Mouse (Mus musculus): Measurements from ENCODE around the gene Gpr27. TPM values are rescaled to one million over a fixed set of nuclear protein-coding genes. Genes with fewer than 3 reads are reported as not detected.

The Gpr27 gene
- polyA plus RNA-seq (2016; fragmentation: Nextera tagmentation; extraction: Ambion mirVana), result 1.3 and 1.5 TPM in 2 replicates

GRCm38 (mm10) chr6:99692206-99692915, at the start of gene Gpr27:
Gene Gpr27, plus strand, starts transcription at chr6:99692679.
- Histone ChIP-seq H3K36me3 (replicated peaks) (no peaks in the 10 kb centered on the region), H3K4me3 (peak within 1 kb of the TSS; percentile 81), H3K27me3 (ENCODE audit: poor library complexity, severe bottlenecking) (peaks cover 87% of the 10 kb centered on the region), H3K4me1 (peaks cover 25% of the 10 kb centered on the region), H3K9me3 (no peaks in the 10 kb centered on the region), H3K27ac (peak within 1 kb of the TSS; percentile 88)
- DNase-seq (ENCODE audit: extremely low spot score, low spot score), result peak; percentile 49
- 1% methylated on average over 102 of the region's 112 CpGs for whole genome bisulfite sequencing

DNA sequence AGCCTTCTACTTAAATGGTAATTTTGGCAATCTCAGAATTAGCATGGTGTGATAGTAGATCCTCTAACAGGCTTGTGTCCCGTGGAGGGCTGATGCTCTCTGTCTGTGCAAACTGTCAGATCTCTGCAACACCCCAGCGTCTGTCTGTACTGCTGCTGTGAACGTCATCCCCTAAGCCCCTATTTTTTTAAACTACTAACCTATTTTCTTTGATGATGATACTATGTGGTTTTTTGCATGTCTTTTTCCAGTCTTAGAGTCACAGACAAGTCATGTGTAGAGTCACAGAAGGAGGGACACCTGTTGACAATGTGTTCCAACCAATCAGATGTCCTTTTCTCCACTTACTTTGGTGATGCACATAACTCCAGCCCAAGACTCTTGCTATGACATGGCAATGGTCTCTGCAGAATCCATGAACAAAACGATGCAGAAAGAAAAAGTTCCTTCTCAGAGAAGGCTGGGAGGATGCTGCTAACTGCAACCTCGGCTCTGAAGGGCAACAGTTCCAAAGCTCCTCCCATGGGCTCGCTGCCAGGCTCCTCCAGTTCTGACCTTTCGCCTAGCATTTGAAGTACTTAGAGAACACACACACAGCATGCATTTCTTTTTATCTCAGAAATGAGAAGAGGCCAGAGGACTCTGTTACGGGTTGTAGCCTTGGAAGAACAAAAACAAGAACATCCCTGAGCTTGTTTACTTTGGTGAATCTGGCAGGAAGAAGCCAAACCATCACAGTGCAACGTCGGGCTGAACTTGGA, 48.9 kb upstream of the Gpr27 start:
- Histone ChIP-seq H3K4me1 (0 out of 2 replicates have a peak, but pooled peaks cover 9% of the 10 kb centered on the region), H3K36me3 (replicated peaks) (peaks cover 18% of the 10 kb centered on the region), H3K27ac (no peak overlapping the region), H3K4me3 (no peak overlapping the region), H3K27me3 (ENCODE audit: poor library complexity, severe bottlenecking) (no peaks in the 10 kb centered on the region), H3K9me3 (peaks cover 5% of the 10 kb centered on the region; the same call in 1 of the 2 replicates)
- 79% methylated on average over 10 of the region's 10 CpGs for WGBS
- no peak for DNase-seq (ENCODE audit: extremely low spot score, low spot score)

DNA sequence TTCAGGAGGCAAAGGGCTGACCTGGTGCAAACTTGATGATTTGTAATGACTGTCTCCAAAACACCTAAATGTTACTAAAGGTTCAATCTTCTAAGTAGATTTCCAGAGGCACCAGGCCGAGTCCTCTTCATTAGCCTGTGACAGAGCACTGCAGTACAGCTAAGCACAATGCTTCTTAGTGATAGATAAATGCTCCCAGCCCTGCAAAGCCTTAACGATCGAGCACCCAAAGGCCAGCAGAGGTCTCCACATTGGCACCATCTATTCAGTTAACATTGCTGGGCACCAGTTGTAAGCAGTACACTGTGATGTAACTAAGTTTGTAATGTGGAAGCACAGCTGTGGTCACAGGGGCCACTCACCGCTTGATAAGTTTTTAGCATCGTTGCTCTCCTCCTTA, 48.1 kb upstream of the Gpr27 start:
- Histone ChIP-seq H3K27me3 (ENCODE audit: poor library complexity, severe bottlenecking) (no peaks in the 10 kb centered on the region), H3K4me1 (0 out of 2 replicates have a peak, but pooled peaks cover 9% of the 10 kb centered on the region), H3K9me3 (peaks cover 5% of the 10 kb centered on the region; the same call in 1 of the 2 replicates), H3K4me3 (no peak overlapping the region), H3K27ac (no peak overlapping the region), H3K36me3 (replicated peaks) (peaks cover 12% of the 10 kb centered on the region)
- DNase-seq (ENCODE audit: extremely low spot score, low spot score), result no peak
- WGBS, result 84% methylated on average over 5 of the region's 5 CpGs

- Histone ChIP-seq H3K4me1 (0 out of 2 replicates have a peak, but pooled peaks cover 9% of the 10 kb centered on the region), H3K27ac (no peak overlapping the region), H3K36me3 (replicated peaks) (peaks cover 10% of the 10 kb centered on the region), H3K4me3 (no peak overlapping the region), H3K9me3 (peaks cover 5% of the 10 kb centered on the region; the same call in 1 of the 2 replicates), H3K27me3 (ENCODE audit: poor library complexity, severe bottlenecking) (no peaks in the 10 kb centered on the region)
- no peak for DNase-seq (ENCODE audit: extremely low spot score, low spot score)
- 90% methylated on average over 5 of the region's 5 CpGs for WGBS
These were observed 47.6 kb upstream of the Gpr27 start for GRCm38 (mm10) chr6:99644876-99645275.

GRCm38 (mm10) chr6:99646344-99646743, 46.1 kb upstream of the Gpr27 start:
- Histone ChIP-seq H3K9me3 (peaks cover 5% of the 10 kb centered on the region; the same call in 1 of the 2 replicates), H3K4me3 (no peak overlapping the region), H3K27ac (no peak overlapping the region), H3K27me3 (ENCODE audit: poor library complexity, severe bottlenecking) (no peaks in the 10 kb centered on the region), H3K36me3 (replicated peaks) (peaks cover 10% of the 10 kb centered on the region), H3K4me1 (0 out of 2 replicates have a peak, but pooled peaks cover 9% of the 10 kb centered on the region)
- 71% methylated on average over 10 of the region's 10 CpGs for WGBS
- DNase-seq (ENCODE audit: extremely low spot score, low spot score), result no peak

- no peak for DNase-seq (ENCODE audit: extremely low spot score, low spot score)
- 76% methylated on average over 2 of the region's 2 CpGs for WGBS
- Histone ChIP-seq H3K4me1 (peaks cover 11% of the 10 kb centered on the region; the same call in 1 of the 2 replicates), H3K9me3 (peaks cover 5% of the 10 kb centered on the region; the same call in 1 of the 2 replicates), H3K36me3 (replicated peaks) (peaks cover 10% of the 10 kb centered on the region), H3K27me3 (ENCODE audit: poor library complexity, severe bottlenecking) (no peaks in the 10 kb centered on the region; the same call in 1 of the 2 replicates), H3K27ac (no peak overlapping the region), H3K4me3 (no peak overlapping the region)
These were observed 43.2 kb upstream of the Gpr27 start for GRCm38 (mm10) chr6:99649307-99649706.

DNA sequence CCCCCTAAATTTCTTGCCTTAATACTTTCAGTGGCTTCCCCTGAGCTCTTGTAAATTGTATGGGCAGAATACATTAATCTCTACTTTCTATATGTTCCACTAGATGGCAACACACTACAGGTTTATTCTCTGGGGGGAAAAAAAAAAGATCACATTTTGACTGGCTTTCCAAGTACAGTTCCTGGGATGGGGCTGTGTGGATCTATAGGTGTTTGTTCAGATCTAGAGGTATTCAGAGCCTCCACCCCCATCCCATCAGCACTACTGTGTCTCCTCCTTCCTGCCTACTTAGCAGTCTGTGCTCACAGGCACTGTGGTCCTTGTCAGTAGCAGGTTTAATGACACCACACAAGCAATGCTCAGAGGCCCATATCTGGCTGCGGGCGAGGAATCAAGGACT, 40.1 kb upstream of the Gpr27 start:
- H3K4me3 ChIP-seq, result no peak overlapping the region
- no peaks in the 10 kb centered on the region for H3K36me3 ChIP-seq (replicated peaks)
- H3K9me3 ChIP-seq, result no peaks in the 10 kb centered on the region
- no peak for DNase-seq (ENCODE audit: extremely low spot score, low spot score)
- H3K27me3 ChIP-seq (ENCODE audit: poor library complexity, severe bottlenecking), result no peaks in the 10 kb centered on the region; the same call in 1 of the 2 replicates
- peaks cover 14% of the 10 kb centered on the region; the same call in 1 of the 2 replicates for H3K4me1 ChIP-seq
- WGBS, result 90% methylated on average over 2 of the region's 2 CpGs
- H3K27ac ChIP-seq, result no peak overlapping the region

GRCm38 (mm10) chr6:99654343-99654742, 38.1 kb upstream of the Gpr27 start:
- peaks cover 14% of the 10 kb centered on the region; the same call in 1 of the 2 replicates for H3K4me1 ChIP-seq
- no peak for DNase-seq (ENCODE audit: extremely low spot score, low spot score)
- WGBS, result 74% methylated on average over 5 of the region's 5 CpGs
- H3K27me3 ChIP-seq (ENCODE audit: poor library complexity, severe bottlenecking), result no peaks in the 10 kb centered on the region; the same call in 1 of the 2 replicates
- H3K36me3 ChIP-seq (replicated peaks), result no peaks in the 10 kb centered on the region
- H3K27ac ChIP-seq, result no peak overlapping the region
- H3K9me3 ChIP-seq, result no peaks in the 10 kb centered on the region
- H3K4me3 ChIP-seq, result no peak overlapping the region

- no peaks in the 10 kb centered on the region for H3K9me3 ChIP-seq
- WGBS, result 68% methylated on average over 7 of the region's 7 CpGs
- no peak for DNase-seq (ENCODE audit: extremely low spot score, low spot score)
These were observed 37.0 kb upstream of the Gpr27 start for GRCm38 (mm10) chr6:99655488-99655887.

DNA sequence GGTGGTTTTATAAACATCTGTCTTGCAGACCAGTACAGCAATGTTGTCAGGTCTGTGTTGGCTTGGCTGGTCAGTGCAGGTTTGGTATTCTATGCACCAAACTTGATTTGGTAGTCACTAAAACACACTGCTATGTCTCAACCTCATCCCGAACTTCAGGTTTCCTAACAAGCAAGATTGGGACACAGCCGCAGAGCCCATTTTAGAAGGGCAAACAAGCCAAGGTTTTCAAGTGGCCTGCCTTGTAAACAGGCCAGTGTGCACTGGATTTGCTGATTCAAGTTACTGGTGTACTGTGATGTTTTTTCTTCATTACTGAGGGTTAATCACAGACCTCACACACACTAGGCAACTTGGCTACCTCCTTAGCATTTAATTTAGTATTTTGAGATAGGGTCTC, 36.4 kb upstream of the Gpr27 start:
- 91% methylated on average over 2 of the region's 2 CpGs for WGBS
- Histone ChIP-seq H3K4me3 (no peak overlapping the region), H3K27me3 (ENCODE audit: poor library complexity, severe bottlenecking) (no peaks in the 10 kb centered on the region; the same call in 1 of the 2 replicates), H3K4me1 (peaks cover 14% of the 10 kb centered on the region; the same call in 1 of the 2 replicates), H3K9me3 (no peaks in the 10 kb centered on the region), H3K27ac (no peak overlapping the region), H3K36me3 (replicated peaks) (no peaks in the 10 kb centered on the region)
- DNase-seq (ENCODE audit: extremely low spot score, low spot score), result no peak

More at GRCm38 (mm10) chr6:99655488-99655887, 37.0 kb upstream of the Gpr27 start:
- Histone ChIP-seq H3K27me3 (ENCODE audit: poor library complexity, severe bottlenecking) (no peaks in the 10 kb centered on the region; the same call in 1 of the 2 replicates), H3K27ac (no peak overlapping the region), H3K4me3 (no peak overlapping the region), H3K36me3 (replicated peaks) (no peaks in the 10 kb centered on the region), H3K4me1 (peaks cover 14% of the 10 kb centered on the region; the same call in 1 of the 2 replicates)

DNA sequence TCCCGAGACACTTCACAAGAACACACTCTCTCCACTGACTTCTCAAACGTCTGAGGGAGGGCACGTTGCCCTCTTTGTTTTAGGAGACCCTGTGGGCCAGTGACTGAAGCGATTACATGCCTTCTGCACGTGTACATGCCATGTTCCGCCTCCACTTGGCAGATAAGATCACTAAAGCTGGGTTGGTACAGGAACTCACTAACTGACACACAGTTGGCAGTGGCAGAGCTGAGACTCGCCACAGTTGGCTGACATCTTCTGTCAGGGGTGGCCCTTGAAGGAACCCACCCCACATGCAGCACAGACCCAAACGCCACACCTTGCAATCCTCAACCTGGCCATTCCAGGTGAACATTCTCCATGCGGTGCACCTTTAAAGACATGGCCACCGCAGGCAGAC, 33.9 kb upstream of the Gpr27 start:
- Histone ChIP-seq H3K27me3 (ENCODE audit: poor library complexity, severe bottlenecking) (0 out of 2 replicates have a peak, but pooled peaks cover under 1% of the 10 kb centered on the region), H3K36me3 (replicated peaks) (no peaks in the 10 kb centered on the region), H3K9me3 (no peaks in the 10 kb centered on the region), H3K4me3 (no peak overlapping the region), H3K27ac (no peak overlapping the region), H3K4me1 (peaks cover 12% of the 10 kb centered on the region)
- WGBS, result 89% methylated on average over 10 of the region's 10 CpGs
- DNase-seq (ENCODE audit: extremely low spot score, low spot score), result no peak

DNA sequence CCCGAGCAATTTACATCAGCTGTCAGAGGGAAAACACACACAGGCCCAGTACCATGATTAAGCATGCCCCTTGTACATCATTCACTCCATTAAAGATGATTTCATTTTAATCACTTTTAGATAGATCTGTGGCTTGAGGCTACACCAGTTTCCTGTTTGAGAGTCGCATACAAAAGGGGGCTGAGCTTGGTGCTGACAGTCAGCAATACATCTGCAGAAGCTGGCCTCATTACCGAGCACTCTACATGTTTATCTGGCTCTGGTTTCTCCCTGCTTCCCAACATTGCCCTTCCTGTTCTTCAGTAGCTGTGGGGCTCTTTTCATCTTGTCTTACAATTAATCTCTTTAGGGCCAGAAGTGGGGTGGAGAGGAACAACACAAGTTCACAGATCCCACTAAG, 32.0 kb upstream of the Gpr27 start:
- H3K4me1 ChIP-seq, result peaks cover 21% of the 10 kb centered on the region
- peaks cover 17% of the 10 kb centered on the region for H3K27me3 ChIP-seq (ENCODE audit: poor library complexity, severe bottlenecking)
- no peak overlapping the region for H3K27ac ChIP-seq
- H3K9me3 ChIP-seq, result no peaks in the 10 kb centered on the region
- no peak for DNase-seq (ENCODE audit: extremely low spot score, low spot score)
- WGBS, result 75% methylated on average over 3 of the region's 3 CpGs
- no peak overlapping the region for H3K4me3 ChIP-seq
- no peaks in the 10 kb centered on the region for H3K36me3 ChIP-seq (replicated peaks)

Data from forebrain, embryonic 10.5 days (tissue).